Mouse (Mus musculus) neural tube, embryonic 14.5 days (tissue): ENCODE results near the gene Tmem14c. TPM values are rescaled to one million over a fixed set of nuclear protein-coding genes. Genes with fewer than 3 reads are reported as not detected.

ENCODE experiments used
- ATAC-seq: fragments of 200-750 bp; cut with Nextera tagmentation; 2 replicates; pipeline ENCODE4 v1.8.0; 2017; ENCODE audit warnings: low read depth, mild to moderate bottlenecking, moderate TSS enrichment, moderate library complexity
- H3K27ac ChIP-seq: fragments of 300-500 bp; sonication (generic); 2 replicates; pipeline ENCODE4 v1.5.1; 2014; ENCODE audit warnings: low read depth, mild to moderate bottlenecking, control low read depth, low read length, moderate library complexity, mixed read lengths
- H3K27me3 ChIP-seq: fragments of 300-500 bp; sonication (generic); 2 replicates; pipeline ENCODE4 v1.6.1; 2014; ENCODE audit warnings: low read length; ENCODE audit not compliant: control insufficient read depth, insufficient read depth
- H3K36me3 ChIP-seq: fragments of 300-500 bp; sonication (generic); 2 replicates; pipeline ENCODE4 v1.6.1; 2014; ENCODE audit warnings: low read length, mixed read lengths; ENCODE audit not compliant: control insufficient read depth, insufficient read depth
- H3K4me1 ChIP-seq: fragments of 300-500 bp; sonication (generic); 2 replicates; pipeline ENCODE4 v1.6.1; 2014; ENCODE audit warnings: low read length; ENCODE audit not compliant: control insufficient read depth, insufficient read depth
- H3K4me2 ChIP-seq: fragments of 300-500 bp; sonication (generic); 2 replicates; pipeline ENCODE4 v1.6.1; 2014; ENCODE audit warnings: mild to moderate bottlenecking, low read depth, low read length, control low read depth
- H3K4me3 ChIP-seq: fragments of 300-500 bp; sonication (generic); 2 replicates; pipeline ENCODE4 v1.5.1; 2014; ENCODE audit warnings: low read depth, low read length, control low read depth, mixed read lengths
- H3K9ac ChIP-seq: fragments of 300-500 bp; sonication (generic); replicated peaks from 2 replicates; pipeline ENCODE4 v1.6.1; 2014; ENCODE audit warnings: low read depth, mild to moderate bottlenecking, control low read depth, low read length, mixed read lengths
- H3K9me3 ChIP-seq: fragments of 300-500 bp; sonication (generic); 2 replicates; pipeline ENCODE4 v1.6.1; 2016; ENCODE audit warnings: low read length; ENCODE audit not compliant: control insufficient read depth
- whole genome bisulfite sequencing: fragments of 180-500 bp; shearing (Covaris S2); extraction: QIAGEN DNeasy Blood & Tissue Kit; methylation state at CpG from one replicate; pipeline ENCODE4 v1.1.7; 2014; 5-methylcytosine and 5-hydroxymethylcytosine counted together
- polyA plus RNA-seq: library from polyadenylated mRNA; unstranded; fragments of >200 nt; fragmentation: Nextera tagmentation; extraction: Ambion mirVana; gene quantifications from 2 replicates; pipeline ENCODE4 v1.2.1, GENCODE M21; 2014

Gene Tmem14c
- polyA plus RNA-seq, 1 experiment from 2014 or later, result 126 TPM

GRCm38 (mm10) chr13:41067618-41068017 is 51.5 kb downstream of the Tmem14c start:
- no peaks in the 10 kb centered on the region for H3K27me3 ChIP-seq
- WGBS, result 93% methylated on average over 4 of the region's 4 CpGs
- H3K27ac ChIP-seq, result no peak overlapping the region
- H3K4me3 ChIP-seq, result no peak overlapping the region
- no peaks in the 10 kb centered on the region for H3K9me3 ChIP-seq
- no peak for ATAC-seq
- no peak overlapping the region for H3K9ac ChIP-seq
- no peak overlapping the region for H3K4me2 ChIP-seq
- no peaks in the 10 kb centered on the region for H3K36me3 ChIP-seq
- H3K4me1 ChIP-seq, result no peaks in the 10 kb centered on the region

GRCm38 (mm10) chr13:41071617-41072016 is 55.5 kb downstream of the Tmem14c start:
- no peaks in the 10 kb centered on the region for H3K36me3 ChIP-seq
- H3K9ac ChIP-seq, result no peak overlapping the region
- WGBS, result 91% methylated on average over 11 of the region's 11 CpGs
- no peaks in the 10 kb centered on the region for H3K9me3 ChIP-seq
- no peaks in the 10 kb centered on the region for H3K4me1 ChIP-seq
- H3K4me3 ChIP-seq, result no peak overlapping the region
- no peak overlapping the region for H3K27ac ChIP-seq
- H3K27me3 ChIP-seq, result no peaks in the 10 kb centered on the region
- H3K4me2 ChIP-seq, result no peak overlapping the region
- no peak for ATAC-seq

Other genes starting within 250 kb of the Tmem14c start
- gene Gcnt2, start 156.5 kb upstream of the Tmem14c start, polyA plus RNA-seq, result 6.1 and 7.9 TPM in 2 replicates
- 55.5 and 63.9 TPM in 2 replicates for gene Pak1ip1, start 15.3 kb upstream of the Tmem14c start, polyA plus RNA-seq
- gene Mak, start 63.4 kb downstream of the Tmem14c start, polyA plus RNA-seq, result 0.72 and 0.83 TPM in 2 replicates
- not detected in 2 replicates for gene Gcm2, start 94.7 kb downstream of the Tmem14c start, polyA plus RNA-seq
- gene Sycp2l, start 98.0 kb downstream of the Tmem14c start, polyA plus RNA-seq, result not detected in 2 replicates
- gene Elovl2, start 204.1 kb downstream of the Tmem14c start, polyA plus RNA-seq, result 43.5 and 45.3 TPM in 2 replicates
- gene Smim13, start 233.6 kb downstream of the Tmem14c start, polyA plus RNA-seq, result 30.0 and 31.7 TPM in 2 replicates